Mouse (Mus musculus): Measurements from ENCODE around the gene Itga9.

- no peak for TF ChIP-seq EP300 (IDR thresholded peaks at IDR 0.05; ENCODE audit: low read depth)
- no peak for TF ChIP-seq CTCF (IDR thresholded peaks at IDR 0.05; ENCODE audit: low read depth)
These were observed 334.2 kb downstream of the Itga9 start for GRCm38 (mm10) chr9:118940591-118941207.

Measured in liver, postnatal 0 days (tissue).